Mouse (Mus musculus): ENCODE data around the gene Unc13a. TPM values are rescaled to one million over a fixed set of nuclear protein-coding genes. Genes with fewer than 3 reads are reported as not detected.

Unc13a gene
- polyA plus RNA-seq, 1 experiment from 2014 or later, result 22.4 TPM

DNA sequence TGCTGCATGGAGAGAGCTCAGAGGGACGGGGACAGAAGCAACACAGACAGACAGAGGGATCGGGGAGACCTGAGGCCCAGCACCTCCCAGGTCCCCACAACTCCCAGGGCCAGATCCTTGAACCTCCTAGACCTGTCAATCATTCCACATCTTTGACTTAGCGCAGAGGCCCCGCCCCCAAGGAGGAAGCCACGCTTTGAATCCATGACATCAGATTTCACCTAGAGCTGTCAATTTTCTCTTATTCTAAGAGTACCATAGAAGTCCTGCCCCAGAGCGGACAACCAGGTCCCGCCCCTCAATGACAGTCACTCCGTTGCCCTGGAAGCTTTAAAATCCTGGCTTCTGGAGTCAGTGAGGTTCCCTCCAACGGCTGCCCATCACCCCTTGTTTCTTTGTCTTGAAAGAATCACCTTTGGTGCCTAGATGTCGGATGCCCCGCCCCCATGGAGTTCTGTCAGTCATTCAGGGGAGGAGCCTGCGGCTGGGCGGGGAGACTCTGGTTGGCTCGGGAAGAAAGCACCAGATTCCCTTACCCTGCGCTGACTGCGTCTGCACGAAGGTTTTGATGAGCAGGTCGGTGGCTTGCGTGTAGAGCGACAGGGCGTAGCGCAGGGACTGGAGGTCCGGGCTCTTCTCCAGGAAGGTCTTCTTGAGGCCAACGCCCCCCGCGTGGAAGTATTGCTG is 37.4 kb downstream of the Unc13a start:
- WGBS, result 5% methylated on average over 26 of the region's 26 CpGs
- Histone ChIP-seq H3K9me3 (ENCODE audit: control insufficient read depth, low read length) (no peaks in the 10 kb centered on the region), H3K4me3 (ENCODE audit: low read length) (no peak overlapping the region), H3K36me3 (ENCODE audit: control insufficient read depth, insufficient read depth, low read length) (peaks cover 12% of the 10 kb centered on the region), H3K4me2 (ENCODE audit: low read length) (peak overlapping the region; percentile 39), H3K27ac (ENCODE audit: low read depth, low read length) (0 out of 2 replicates have a peak overlapping the region, but pooled peaks have one; percentile 48), H3K9ac (ENCODE audit: low read depth, low read length) (peak overlapping the region; percentile 41; the same call in 1 of the 2 replicates), H3K4me1 (ENCODE audit: control insufficient read depth, insufficient read depth, low read depth, low read length) (peaks cover 11% of the 10 kb centered on the region), H3K27me3 (replicated peaks; ENCODE audit: control insufficient read depth, insufficient read depth, low read length) (peaks cover 2% of the 10 kb centered on the region)
- peak; percentile 35 for ATAC-seq

DNA sequence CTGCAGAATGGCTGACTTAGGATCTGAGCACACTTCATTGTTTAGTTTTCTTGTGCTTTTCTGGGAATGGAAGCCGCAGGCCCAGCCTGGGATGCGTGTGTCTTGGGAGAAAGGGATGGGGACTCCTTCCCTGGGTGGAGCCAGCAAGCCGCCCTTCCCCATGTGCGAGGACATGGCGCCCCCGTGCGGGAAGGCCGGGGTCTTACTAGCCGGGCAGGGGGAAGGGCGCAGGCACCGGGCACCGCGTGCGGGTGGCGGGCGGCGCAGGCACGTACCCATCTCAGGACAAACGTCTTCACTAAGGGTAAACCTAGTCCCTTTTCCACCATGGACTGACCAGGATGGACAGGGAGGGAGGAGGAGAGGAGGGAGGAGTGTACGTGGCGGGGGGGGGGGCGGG is 38.4 kb downstream of the Unc13a start:
- Histone ChIP-seq H3K36me3 (ENCODE audit: control insufficient read depth, insufficient read depth, low read length) (peaks cover 11% of the 10 kb centered on the region), H3K27me3 (replicated peaks; ENCODE audit: control insufficient read depth, insufficient read depth, low read length) (peaks cover 2% of the 10 kb centered on the region), H3K9ac (ENCODE audit: low read depth, low read length) (no peak overlapping the region), H3K4me1 (ENCODE audit: control insufficient read depth, insufficient read depth, low read depth, low read length) (peaks cover 17% of the 10 kb centered on the region), H3K4me3 (ENCODE audit: low read length) (no peak overlapping the region), H3K27ac (ENCODE audit: low read depth, low read length) (no peak overlapping the region), H3K4me2 (ENCODE audit: low read length) (no peak overlapping the region), H3K9me3 (ENCODE audit: control insufficient read depth, low read length) (no peaks in the 10 kb centered on the region)
- 17% methylated on average over 18 of the region's 22 CpGs for WGBS
- ATAC-seq, result no peak

- 62% methylated on average over 2 of the region's 2 CpGs for WGBS
- Histone ChIP-seq H3K4me3 (ENCODE audit: low read length) (no peak overlapping the region), H3K9me3 (ENCODE audit: control insufficient read depth, low read length) (no peaks in the 10 kb centered on the region), H3K36me3 (ENCODE audit: control insufficient read depth, insufficient read depth, low read length) (peaks cover 11% of the 10 kb centered on the region), H3K27ac (ENCODE audit: low read depth, low read length) (no peak overlapping the region), H3K4me2 (ENCODE audit: low read length) (no peak overlapping the region), H3K27me3 (replicated peaks; ENCODE audit: control insufficient read depth, insufficient read depth, low read length) (peaks cover 2% of the 10 kb centered on the region), H3K4me1 (ENCODE audit: control insufficient read depth, insufficient read depth, low read depth, low read length) (peaks cover 17% of the 10 kb centered on the region), H3K9ac (ENCODE audit: low read depth, low read length) (no peak overlapping the region)
- ATAC-seq, result no peak
These were observed 39.7 kb downstream of the Unc13a start for GRCm38 (mm10) chr8:71631897-71632296.

- Histone ChIP-seq H3K27me3 (replicated peaks; ENCODE audit: control insufficient read depth, insufficient read depth, low read length) (peaks cover 2% of the 10 kb centered on the region; the same call in 1 of the 2 replicates), H3K4me1 (ENCODE audit: control insufficient read depth, insufficient read depth, low read depth, low read length) (peaks cover 17% of the 10 kb centered on the region), H3K9ac (ENCODE audit: low read depth, low read length) (no peak overlapping the region), H3K4me3 (ENCODE audit: low read length) (no peak overlapping the region), H3K9me3 (ENCODE audit: control insufficient read depth, low read length) (no peaks in the 10 kb centered on the region), H3K4me2 (ENCODE audit: low read length) (no peak overlapping the region), H3K36me3 (ENCODE audit: control insufficient read depth, insufficient read depth, low read length) (peaks cover 11% of the 10 kb centered on the region), H3K27ac (ENCODE audit: low read depth, low read length) (no peak overlapping the region)
- 88% methylated on average over 6 of the region's 6 CpGs for WGBS
- ATAC-seq, result no peak
These were observed 40.8 kb downstream of the Unc13a start for GRCm38 (mm10) chr8:71630761-71631160.

- Histone ChIP-seq H3K36me3 (ENCODE audit: control insufficient read depth, insufficient read depth, low read length) (peaks cover 10% of the 10 kb centered on the region), H3K9me3 (ENCODE audit: control insufficient read depth, low read length) (no peaks in the 10 kb centered on the region), H3K9ac (ENCODE audit: low read depth, low read length) (peak overlapping the region; percentile 76), H3K4me2 (ENCODE audit: low read length) (peak overlapping the region; percentile 98), H3K4me1 (ENCODE audit: control insufficient read depth, insufficient read depth, low read depth, low read length) (peaks cover 17% of the 10 kb centered on the region), H3K27me3 (replicated peaks; ENCODE audit: control insufficient read depth, insufficient read depth, low read length) (peaks cover 2% of the 10 kb centered on the region; the same call in 1 of the 2 replicates), H3K4me3 (ENCODE audit: low read length) (peak overlapping the region; percentile 51), H3K27ac (ENCODE audit: low read depth, low read length) (peak overlapping the region; percentile 87)
- WGBS, result 4% methylated on average over 25 of the region's 25 CpGs
- peak; percentile 16 for ATAC-seq
These were observed 41.8 kb downstream of the Unc13a start for GRCm38 (mm10) chr8:71629781-71630212.

GRCm38 (mm10) chr8:71629096-71629697 is 42.4 kb downstream of the Unc13a start:
- Histone ChIP-seq H3K9ac (ENCODE audit: low read depth, low read length) (peak overlapping the region; percentile 76), H3K4me3 (ENCODE audit: low read length) (peak overlapping the region; percentile 51), H3K36me3 (ENCODE audit: control insufficient read depth, insufficient read depth, low read length) (peaks cover 14% of the 10 kb centered on the region), H3K4me1 (ENCODE audit: control insufficient read depth, insufficient read depth, low read depth, low read length) (peaks cover 14% of the 10 kb centered on the region), H3K27ac (ENCODE audit: low read depth, low read length) (peak overlapping the region; percentile 87), H3K27me3 (replicated peaks; ENCODE audit: control insufficient read depth, insufficient read depth, low read length) (peaks cover 2% of the 10 kb centered on the region; the same call in 1 of the 2 replicates), H3K4me2 (ENCODE audit: low read length) (peak overlapping the region; percentile 98), H3K9me3 (ENCODE audit: control insufficient read depth, low read length) (no peaks in the 10 kb centered on the region)
- under 1% methylated on average over 52 of the region's 55 CpGs for WGBS
- ATAC-seq, result peak; percentile 91

- WGBS, result 7% methylated on average over 16 of the region's 16 CpGs
- peak overlapping the region; percentile 51 for H3K4me3 ChIP-seq (ENCODE audit: low read length)
- peak overlapping the region; percentile 98 for H3K4me2 ChIP-seq (ENCODE audit: low read length)
- peak overlapping the region; percentile 87 for H3K27ac ChIP-seq (ENCODE audit: low read depth, low read length)
- peaks cover 13% of the 10 kb centered on the region for H3K4me1 ChIP-seq (ENCODE audit: control insufficient read depth, insufficient read depth, low read depth, low read length)
- H3K9me3 ChIP-seq (ENCODE audit: control insufficient read depth, low read length), result no peaks in the 10 kb centered on the region
- ATAC-seq, result no peak
- H3K27me3 ChIP-seq (replicated peaks; ENCODE audit: control insufficient read depth, insufficient read depth, low read length), result peaks cover 2% of the 10 kb centered on the region; the same call in 1 of the 2 replicates
- H3K9ac ChIP-seq (ENCODE audit: low read depth, low read length), result peak overlapping the region; percentile 76
- H3K36me3 ChIP-seq (ENCODE audit: control insufficient read depth, insufficient read depth, low read length), result peaks cover 20% of the 10 kb centered on the region
These were observed 43.0 kb downstream of the Unc13a start for GRCm38 (mm10) chr8:71628396-71629095.

- WGBS, result 49% methylated on average over 9 of the region's 9 CpGs
- H3K9me3 ChIP-seq (ENCODE audit: control insufficient read depth, low read length), result no peaks in the 10 kb centered on the region
- H3K4me1 ChIP-seq (ENCODE audit: control insufficient read depth, insufficient read depth, low read depth, low read length), result peaks cover 13% of the 10 kb centered on the region
- H3K4me3 ChIP-seq (ENCODE audit: low read length), result no peak overlapping the region
- no peak for ATAC-seq
- H3K27ac ChIP-seq (ENCODE audit: low read depth, low read length), result peak overlapping the region; percentile 59
- H3K27me3 ChIP-seq (replicated peaks; ENCODE audit: control insufficient read depth, insufficient read depth, low read length), result peaks cover under 1% of the 10 kb centered on the region; the same call in 1 of the 2 replicates
- H3K36me3 ChIP-seq (ENCODE audit: control insufficient read depth, insufficient read depth, low read length), result peaks cover 23% of the 10 kb centered on the region
- no peak overlapping the region for H3K4me2 ChIP-seq (ENCODE audit: low read length)
- no peak overlapping the region; the same call in 1 of the 2 replicates for H3K9ac ChIP-seq (ENCODE audit: low read depth, low read length)
These were observed 44.1 kb downstream of the Unc13a start for GRCm38 (mm10) chr8:71627265-71628099.

Data from hindbrain, embryonic 16.5 days (tissue).